Mouse (Mus musculus) cerebellum, adult 2 months (tissue): ENCODE results near the gene Prrx2.

ENCODE experiments used
- CTCF ChIP-seq: fragments of 200-500 bp; IDR thresholded peaks from 2 replicates; pipeline ENCODE4 v1.5.1; 2011; ENCODE audit warnings: low read depth, mild to moderate bottlenecking, control low read depth, low read length, moderate library complexity, borderline replicate concordance; ENCODE audit not compliant: insufficient read depth
- POLR2A ChIP-seq: fragments of 200-500 bp; IDR thresholded peaks from 2 replicates; pipeline ENCODE4 v1.6.1; 2011; ENCODE audit warnings: low read length, control low read depth, borderline replicate concordance; ENCODE audit not compliant: insufficient read depth

GRCm38 (mm10) chr2:30902256-30902655 is 67.5 kb downstream of the Prrx2 start:
- TF ChIP-seq CTCF (no peak), POLR2A (no peak)
